19 mouse cellular contexts compared by ENCODE assay signal in genomic region chr12:8776741-8777140, GRCm38 (mm10).
"Had no signal": no experiment of that assay in that cellular context is flagged by ENCODE, and none has a peak within 500 bp of the region (broad histone marks: within the 10 kb centered on the region; RNA-seq: fewer than 3 reads in every experiment).

No protein-coding gene starts in this region.

- H3K27ac ChIP-seq: layer of hippocampus, adult 2 months; liver, embryonic 13.5 days; macrophage; midbrain, embryonic 12.5 days; neural tube, embryonic 13.5 days had no signal

- H3K36me3 ChIP-seq: liver, embryonic 13.5 days; midbrain, embryonic 12.5 days; neural tube, embryonic 13.5 days had no signal

- ATAC-seq: inflammation-experienced regulatory T-cells, adult 6 months; intestine, embryonic 16.5 days; midbrain, embryonic 16.5 days had no signal

- H3K9me3 ChIP-seq: liver, embryonic 13.5 days; midbrain, embryonic 12.5 days; neural tube, embryonic 13.5 days had no signal

- H3K27me3 ChIP-seq: midbrain, embryonic 12.5 days; neural tube, embryonic 13.5 days had no signal

- H3K4me3 ChIP-seq: layer of hippocampus, adult 2 months; liver, embryonic 13.5 days; midbrain, embryonic 12.5 days; myocyte; neural tube, embryonic 13.5 days had no signal

- H3K4me2 ChIP-seq: liver, embryonic 13.5 days; lung, embryonic 14.5 days; midbrain, embryonic 12.5 days; neural tube, embryonic 13.5 days had no signal

- H3K9ac ChIP-seq: liver, embryonic 13.5 days; lung, embryonic 14.5 days; midbrain, embryonic 12.5 days; neural tube, embryonic 13.5 days had no signal

- DNase-seq: kidney, adult 18-20 months; kidney, adult 9 months; kidney, postnatal 14 days; layer of hippocampus, adult 9-11 months; liver, embryonic 13.5 days; lung, embryonic 14.5 days; lung, postnatal 14 days; retina, postnatal 1 day; right cerebral cortex, postnatal 25 days; spleen, adult 18-20 months; thymus, postnatal 25 days had no signal
